Mouse (Mus musculus): ENCODE results near the gene Gorasp2.

Gene Gorasp2

DNA sequence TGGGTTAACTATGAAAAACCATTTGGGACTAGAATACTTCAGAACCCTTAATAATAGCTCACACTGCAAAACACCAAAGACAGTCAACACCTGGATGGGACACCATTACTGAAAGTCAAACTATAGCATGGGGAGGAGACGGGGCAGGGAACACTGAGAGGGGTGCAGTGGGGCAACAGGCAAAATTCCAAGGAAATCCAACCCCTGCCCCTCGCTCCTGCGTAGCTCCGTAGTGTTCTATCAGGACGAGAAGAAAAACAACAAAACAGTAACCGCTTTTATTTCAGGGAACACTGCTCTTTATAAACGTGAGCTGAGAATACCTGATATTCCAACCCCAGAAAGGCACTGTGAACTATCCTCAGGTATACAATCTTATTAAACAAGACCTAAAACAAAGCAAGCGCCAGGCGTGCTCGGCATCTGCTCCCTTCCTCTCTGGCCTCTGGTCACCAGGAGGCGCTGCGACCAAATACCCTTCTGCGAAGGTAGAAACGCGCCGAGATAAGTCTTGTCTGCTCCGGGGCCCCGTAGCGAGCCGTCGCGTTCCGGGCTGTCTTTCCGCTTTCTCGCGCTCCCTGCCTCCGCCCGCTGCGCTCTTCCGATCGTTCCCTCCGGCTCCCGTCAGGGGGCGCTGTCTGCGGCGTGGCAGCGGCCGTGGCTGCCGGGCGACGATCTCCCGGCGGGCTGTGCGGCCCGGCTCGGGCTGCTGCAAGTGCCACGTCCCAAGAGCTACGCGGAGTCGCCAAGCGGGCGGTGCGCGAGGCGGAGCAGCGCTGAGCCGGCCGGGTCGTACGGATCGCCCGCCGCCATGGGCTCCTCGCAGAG is at the start of gene Gorasp2:
Gene Gorasp2, plus strand, starts transcription at position 690 of the 828 bp plus-strand sequence.
- DNase-seq (ENCODE audit: low spot score in 2 of 2) = peak; percentile 92 to 96

DNA sequence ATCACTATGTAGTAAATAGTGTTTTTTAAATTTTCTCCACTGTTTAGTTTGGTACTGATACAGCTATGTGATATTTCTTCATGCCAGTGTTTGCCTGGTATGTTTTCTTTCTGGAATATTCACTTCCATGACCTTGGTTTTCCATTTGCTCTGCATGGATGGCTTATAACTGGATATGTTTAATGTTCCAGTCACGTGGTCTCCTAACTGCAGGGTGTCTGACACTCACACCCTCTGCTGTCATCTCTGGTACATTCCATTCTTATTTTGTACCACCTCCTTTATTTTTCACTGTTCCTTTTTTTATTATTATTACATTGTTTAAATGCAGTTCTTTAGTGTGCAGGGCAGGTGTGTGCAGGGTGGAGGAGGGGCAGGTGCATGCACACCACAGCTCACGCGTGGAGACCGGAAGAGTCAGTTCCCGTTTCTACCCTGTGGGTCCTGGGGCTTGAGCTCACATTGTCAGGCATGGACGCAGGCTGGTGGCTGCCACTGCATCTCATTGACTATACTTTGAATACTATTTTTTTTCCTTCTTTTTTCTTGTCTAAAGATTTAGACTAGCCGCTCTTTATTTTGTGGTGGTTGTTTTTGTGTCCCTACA is 46.5 kb upstream of the Gorasp2 start:
- peak; percentile 16 to 39 for DNase-seq (ENCODE audit: low spot score in 2 of 2)

DNA sequence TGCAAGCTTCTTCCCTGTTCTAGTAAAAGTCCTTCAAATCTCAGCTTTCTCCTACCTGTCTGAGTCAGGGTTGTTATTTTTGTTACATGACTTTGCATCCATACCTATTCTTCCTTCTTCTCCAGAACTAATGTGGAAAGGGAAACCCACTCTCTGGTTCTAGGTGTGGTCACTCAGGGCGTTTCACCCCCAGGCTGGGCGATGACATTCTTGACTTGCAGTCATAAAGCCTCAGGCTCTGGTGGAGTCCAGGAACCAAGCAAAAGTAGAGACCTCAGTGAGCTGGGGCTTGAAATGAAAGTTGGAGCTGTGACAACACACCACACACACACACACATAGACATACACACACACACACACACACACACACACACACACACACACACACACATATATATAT is 45.3 kb upstream of the Gorasp2 start:
- DNase-seq (ENCODE audit: low spot score in 2 of 2) = no peak

DNA sequence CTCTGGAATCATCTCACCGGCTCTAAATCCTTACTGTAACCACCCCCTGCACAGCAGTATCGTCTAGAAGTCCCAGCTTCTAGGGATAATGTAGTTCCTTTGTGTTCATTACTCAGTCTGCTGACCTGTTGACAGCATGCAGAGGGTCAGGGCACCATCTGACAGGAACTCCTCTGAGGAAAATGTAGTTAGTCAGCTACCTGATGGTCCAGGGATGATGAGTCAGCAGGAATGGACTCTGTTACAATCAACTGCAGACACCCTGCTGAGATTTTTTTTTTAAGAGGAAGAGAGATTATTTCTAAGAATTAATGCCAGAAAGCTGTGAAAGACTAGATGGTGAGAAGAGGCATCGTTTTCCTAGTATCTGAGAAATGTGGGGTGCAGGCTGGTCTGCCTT is 44.8 kb upstream of the Gorasp2 start:
- no peak for DNase-seq (ENCODE audit: low spot score in 2 of 2)

DNA sequence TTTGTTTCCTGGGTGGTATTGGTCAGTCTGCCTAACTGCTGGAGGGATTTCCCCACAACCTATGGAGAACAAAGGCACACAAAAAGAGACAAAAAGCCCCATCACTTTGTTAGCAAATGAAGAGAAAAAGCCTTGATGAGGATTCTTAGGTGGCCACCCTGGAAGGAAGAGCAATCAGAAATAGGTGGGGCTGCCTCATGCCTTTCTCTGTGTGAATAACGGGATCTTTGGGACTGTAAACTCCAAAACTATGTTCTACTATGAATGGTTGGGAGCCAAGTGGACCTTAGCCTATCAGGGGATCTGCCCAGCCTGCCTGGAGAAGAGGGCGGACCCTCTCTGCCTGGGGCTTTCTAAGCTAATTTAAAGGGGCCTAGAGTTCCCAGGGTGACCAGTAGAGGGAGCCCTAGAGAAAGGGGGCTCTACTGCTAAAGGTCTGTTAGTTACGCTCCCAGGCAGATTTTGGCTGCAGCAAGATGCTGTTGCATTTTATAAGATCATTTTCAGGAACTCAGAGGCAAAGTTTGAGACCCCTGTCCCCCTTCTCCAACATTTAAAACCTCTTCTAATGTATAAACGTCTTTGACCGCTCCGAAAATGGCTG is 42.0 kb upstream of the Gorasp2 start:
- no peak for DNase-seq (ENCODE audit: low spot score in 2 of 2)

DNA sequence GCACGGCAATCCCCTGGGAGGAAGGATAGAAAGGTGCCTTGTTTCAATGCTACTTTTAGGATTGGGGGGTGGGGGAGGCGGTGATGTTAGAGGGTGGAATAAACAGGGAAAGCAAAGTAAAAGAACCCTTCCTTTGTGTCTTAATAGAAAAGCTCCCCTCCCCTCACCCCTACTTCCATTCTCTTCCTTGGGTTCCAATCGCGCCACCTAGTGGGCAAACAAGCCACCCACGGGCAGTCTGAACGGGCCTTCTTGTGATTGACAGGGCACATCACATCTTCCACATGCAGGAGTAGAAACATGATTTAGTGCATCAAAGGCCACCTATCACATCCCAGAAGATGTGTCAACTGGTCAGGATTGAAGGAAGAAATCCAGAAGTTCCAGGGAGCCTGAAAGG is 41.2 kb upstream of the Gorasp2 start:
- peak; percentile 32 to 69 for DNase-seq (ENCODE audit: low spot score in 2 of 2)

DNA sequence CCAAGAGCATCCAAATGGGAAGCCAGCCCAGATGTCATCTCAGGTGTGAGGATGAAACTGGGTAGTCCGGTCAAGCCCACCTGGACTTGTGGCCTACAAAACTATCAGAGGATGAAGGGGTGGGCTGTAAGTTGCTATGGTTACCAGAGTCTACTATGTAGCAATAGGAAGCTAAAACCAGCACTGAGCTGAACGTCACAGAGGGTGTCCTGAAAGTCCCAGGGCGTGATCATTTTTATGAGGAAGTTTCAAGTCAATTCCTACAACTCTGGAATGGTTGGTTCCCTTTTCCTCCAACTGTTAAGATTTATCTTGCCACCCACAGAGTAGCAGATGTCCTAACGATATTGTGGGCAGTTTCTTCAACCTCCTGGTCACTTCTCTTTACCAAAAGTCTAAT is 39.1 kb upstream of the Gorasp2 start:
- no peak for DNase-seq (ENCODE audit: low spot score in 2 of 2)

DNA sequence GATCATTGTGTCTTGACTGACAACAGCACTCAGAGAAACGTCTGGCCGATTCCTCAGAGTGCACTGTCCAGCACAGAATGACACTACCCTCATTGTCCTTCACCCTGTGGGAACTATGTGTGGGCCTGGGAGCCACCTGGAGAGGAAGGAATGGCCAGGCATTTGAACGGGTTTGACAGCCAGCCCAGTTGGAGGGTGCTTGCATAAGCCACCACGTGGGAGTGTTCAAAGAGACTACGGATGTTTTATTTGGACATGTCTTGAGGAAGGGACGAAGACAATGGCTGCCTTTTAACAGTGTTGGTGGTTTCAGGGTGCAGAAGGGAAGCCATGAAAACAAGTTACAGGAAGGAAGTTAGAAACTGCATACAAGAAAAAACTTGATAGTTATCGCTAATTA is 35.6 kb upstream of the Gorasp2 start:
- no peak for DNase-seq (ENCODE audit: low spot score in 2 of 2)

DNA sequence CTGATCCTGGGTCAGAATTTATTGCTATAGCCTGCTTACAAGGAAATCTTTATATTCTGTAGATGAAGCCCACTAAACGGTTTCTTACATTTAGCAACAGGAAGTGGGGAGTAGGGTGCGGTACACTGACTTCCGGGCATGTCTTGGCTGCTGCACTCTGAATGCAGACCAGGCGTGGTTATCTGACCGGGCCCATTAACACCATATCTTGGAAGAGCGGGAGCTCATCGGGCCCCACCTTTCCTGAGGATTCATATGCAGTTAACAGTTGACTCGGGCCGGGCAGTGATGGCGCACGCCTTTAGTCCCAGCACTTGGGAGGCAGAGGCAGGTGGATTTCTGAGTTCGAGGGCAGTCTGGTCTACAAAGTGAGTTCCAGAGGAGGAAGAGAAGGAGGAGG is 33.0 kb upstream of the Gorasp2 start:
- DNase-seq (ENCODE audit: low spot score in 2 of 2) = no peak

DNA sequence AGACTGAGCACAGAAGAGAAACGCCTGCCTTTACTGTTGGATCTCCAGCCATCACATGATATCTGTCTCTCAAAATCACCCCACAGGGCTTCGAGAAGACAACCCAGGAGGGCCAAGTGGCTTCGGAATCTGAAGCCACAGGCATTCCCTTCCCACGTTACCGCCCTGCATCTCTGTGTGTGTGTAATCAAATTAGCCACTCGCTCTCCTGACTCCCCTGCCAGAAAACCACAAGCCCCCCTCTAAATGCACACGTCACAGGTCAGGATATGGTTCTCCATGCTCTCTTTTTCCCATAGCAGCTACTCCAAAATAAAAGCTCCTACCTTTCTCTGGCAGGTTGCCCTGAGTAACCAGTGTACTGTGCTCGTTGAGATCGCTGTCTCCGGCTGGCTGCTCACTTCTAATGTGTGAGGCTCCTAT is 32.0 kb upstream of the Gorasp2 start:
- peak in 1 of 2 experiments; percentile 8 for DNase-seq (ENCODE audit: low spot score in 2 of 2)

DNA sequence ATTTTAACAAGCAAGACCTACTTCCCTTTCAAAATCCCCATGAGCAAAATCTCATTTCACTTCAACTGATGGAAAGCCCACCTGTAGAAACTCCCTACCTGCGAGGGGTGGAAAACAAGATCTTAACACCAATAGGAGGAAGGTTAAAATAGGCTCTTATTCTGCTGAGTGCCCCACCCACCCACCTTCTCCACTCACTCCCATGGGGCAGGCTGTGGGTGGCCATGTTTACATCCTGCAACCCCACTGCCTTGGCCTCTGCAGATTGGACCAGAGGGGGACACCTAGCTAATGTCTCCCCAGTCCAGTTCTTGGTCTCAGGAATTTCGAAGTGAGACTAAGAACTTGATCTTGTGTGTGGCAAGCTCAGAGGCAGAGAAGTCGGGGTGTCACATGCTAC is 31.5 kb upstream of the Gorasp2 start:
- peak in 1 of 2 experiments; percentile 22 for DNase-seq (ENCODE audit: low spot score in 2 of 2)

DNA sequence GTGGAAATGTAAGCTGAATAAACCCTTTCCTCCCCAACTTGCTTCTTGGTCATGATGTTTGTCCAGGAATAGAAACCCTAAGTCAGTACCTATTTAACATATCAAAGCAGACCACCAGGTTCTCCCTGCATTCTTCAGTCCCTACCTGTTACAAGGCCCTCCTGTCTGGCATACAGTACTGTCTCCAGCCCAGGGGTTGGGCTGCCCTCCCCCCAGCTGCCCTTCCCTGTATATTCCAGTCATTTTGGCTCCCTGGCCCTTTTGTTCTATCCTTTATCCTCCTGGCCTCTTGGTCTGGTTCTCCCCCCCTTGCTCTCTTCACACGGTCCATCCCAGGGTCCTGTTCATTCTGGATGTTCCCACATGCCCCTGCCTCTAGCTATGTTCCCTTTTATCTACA is 30.1 kb upstream of the Gorasp2 start:
- no peak for DNase-seq (ENCODE audit: low spot score in 2 of 2)

DNA sequence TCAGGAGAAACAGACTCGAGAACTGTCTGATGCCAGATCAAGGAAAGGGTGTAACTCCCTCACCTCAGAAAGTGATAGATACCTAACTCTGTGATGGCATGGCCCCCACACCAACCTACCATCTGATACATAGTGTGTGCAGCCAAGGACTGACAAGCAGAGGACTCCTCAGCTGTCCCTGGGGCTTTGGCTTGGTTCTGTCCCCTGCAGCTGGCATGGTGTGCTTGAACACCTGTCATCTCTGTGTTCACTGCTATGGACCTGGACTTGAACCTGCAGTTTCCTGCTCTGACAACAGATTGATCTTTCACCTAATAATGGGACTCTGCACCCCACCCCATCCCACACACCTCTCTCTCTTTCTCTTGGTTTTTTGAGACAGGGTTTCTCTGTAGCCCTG is 29.0 kb upstream of the Gorasp2 start:
- no peak for DNase-seq (ENCODE audit: low spot score in 2 of 2)

DNA sequence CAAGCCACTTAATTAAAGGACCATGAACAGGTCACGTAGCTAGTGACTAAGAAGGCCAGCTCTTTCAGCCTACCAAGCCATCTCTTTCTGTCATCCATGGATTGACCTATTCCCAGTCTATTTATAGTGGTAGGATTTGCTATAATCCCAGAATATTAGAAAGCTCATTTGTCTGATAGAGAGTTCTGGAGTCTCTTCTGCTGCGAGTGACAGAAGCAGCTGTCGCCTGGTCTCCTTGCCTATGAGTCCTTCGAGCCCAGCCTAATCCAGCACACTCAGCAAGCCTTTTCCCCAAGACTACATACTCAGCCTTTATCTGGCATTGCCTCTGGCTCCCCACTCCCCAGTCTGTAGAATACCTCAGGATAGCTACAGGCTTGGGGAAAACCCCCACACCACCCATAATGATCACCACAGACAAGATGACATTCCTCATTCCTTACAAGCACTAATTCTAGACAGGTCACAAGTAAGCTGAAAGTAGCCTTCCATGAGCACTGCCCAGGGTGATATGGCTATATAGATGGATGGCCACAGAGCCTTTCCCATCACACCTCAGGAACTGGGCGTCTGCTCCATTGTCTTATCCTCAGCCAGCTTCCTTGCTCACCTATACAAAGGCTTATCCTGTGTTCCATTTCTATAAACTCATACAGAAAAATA is 27.2 kb upstream of the Gorasp2 start:
- DNase-seq (ENCODE audit: low spot score in 2 of 2) = no peak

DNA sequence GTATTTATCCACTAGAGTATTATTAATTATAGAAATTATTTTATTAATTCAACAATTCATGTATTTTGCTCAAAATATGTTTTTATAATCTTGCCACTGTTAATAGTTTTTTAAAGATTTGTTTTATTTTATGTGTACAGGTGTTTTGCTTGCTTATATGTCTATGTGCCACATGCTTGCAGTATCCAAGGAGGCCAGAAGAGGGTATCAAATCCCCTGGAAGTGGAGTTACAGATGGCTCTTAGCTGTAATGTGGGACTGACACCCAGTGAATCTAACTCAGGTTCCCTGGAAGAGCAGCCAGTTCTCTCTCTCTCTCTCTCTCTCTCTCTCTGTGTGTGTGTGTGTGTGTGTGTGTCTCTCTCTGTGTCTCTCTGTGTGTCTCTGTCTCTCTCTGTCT is 20.4 kb upstream of the Gorasp2 start:
- no peak for DNase-seq (ENCODE audit: low spot score in 2 of 2)

DNA sequence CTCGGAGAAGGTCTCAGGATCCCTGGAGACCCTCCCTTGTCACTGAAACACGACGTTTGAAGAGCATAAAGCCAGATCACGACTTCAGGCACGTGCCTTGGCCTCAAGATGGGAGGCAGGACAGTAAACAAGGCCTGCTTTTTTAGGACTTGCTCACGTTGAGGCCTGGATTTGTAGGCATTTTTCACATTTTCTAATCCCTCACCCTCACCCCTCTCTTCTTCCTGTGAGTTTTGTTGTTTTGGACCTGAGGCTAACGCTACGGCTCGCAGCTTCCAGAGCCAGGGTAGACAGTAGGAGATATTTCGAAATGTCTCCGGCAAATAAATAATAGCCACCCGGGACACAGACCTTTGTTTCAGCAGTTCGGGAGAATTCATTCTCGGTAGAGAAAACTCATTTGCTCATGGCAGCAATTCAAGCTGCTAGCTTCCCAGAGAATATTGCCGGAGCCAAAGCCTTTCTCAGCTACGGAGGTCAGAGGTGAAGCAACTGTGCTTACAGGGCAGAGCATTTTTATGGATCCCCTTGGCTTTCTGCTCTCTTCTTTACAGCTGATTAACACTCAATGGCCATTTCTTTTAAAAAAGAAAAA is 18.3 kb upstream of the Gorasp2 start:
- DNase-seq (ENCODE audit: low spot score in 2 of 2) = no peak

DNA sequence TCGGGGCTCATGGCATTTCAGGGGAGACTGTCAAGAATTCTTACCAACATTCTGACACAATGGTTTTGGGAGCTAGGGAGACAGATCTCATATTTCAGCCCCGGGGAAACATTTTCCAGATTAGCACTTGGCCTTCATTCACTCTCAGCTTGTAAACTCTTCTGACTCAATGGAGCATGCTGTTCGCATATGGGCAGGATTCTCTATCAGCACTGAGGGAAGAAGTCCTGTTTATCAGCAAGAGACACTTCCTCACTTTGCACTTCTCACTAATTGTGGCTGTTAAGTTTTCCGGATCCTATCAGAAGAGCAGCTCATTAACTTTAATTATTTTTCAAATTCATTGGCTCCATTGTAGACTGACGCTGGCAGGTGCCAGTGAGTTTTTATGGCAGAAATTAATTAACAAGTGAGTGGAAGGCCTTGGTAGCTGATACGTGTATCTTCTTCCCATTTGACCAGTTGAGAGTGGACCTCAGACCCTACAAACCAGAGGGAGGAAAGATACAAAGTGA is 16.1 kb upstream of the Gorasp2 start:
- no peak for DNase-seq (ENCODE audit: low spot score in 2 of 2)

DNA sequence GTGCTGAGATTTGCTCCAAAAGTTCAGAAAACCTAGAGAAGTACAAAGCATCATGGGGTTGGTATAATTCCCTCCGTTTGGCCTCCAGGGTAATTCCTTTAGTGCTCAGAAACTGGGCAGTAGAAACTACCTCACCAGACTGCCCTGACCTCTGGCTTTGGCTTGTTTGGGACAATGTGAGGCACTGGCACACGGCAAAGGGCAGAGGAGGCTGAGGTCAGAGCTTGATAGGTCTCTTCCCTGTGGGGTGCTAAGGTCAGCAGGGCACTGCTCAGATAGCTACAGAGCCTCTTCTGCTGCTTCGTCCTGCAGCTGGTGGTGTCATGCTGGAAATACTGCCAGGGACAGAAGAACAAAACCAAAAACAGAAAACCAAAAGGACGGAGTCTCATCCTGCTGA is 13.7 kb upstream of the Gorasp2 start:
- no peak for DNase-seq (ENCODE audit: low spot score in 2 of 2)

DNA sequence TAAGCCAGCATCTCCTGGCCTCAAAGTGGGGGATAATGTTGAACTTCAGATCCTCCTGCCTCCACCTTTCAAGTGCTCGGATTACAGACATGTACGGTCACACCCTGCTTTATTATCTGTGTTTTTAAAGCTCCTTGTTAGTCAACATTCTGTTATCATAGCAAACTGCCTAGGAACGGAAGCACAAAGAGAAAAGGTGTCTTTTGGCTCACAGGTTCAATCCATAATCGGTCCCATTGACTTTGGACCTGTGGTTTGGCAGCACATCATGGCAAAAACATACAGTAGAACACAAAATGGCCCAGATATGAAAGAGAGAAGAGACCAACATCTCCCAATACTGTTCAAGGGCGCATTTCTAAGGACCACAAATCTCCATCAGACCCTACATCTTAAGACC is 13.1 kb upstream of the Gorasp2 start:
- DNase-seq (ENCODE audit: low spot score in 2 of 2) = no peak

DNA sequence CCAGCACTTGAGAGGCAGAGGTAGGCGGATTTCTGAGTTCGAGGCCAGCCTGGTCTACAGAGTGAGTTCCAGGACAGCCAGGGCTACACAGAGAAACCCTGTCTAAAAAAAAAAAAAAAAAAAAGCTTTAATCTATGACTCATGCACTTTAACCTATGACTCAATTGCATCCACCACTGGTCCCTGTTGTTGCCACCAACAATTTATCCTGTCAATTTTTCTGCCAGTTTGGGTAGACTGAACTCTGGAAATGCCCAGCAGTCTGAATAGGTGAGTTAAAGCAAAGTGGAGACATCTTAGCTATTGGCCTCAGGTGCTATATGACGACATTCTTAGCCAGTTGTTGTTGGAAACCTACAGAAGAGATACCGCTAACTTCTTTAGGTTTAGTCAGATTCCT is 11.9 kb upstream of the Gorasp2 start:
- DNase-seq (ENCODE audit: low spot score in 2 of 2) = no peak

DNA sequence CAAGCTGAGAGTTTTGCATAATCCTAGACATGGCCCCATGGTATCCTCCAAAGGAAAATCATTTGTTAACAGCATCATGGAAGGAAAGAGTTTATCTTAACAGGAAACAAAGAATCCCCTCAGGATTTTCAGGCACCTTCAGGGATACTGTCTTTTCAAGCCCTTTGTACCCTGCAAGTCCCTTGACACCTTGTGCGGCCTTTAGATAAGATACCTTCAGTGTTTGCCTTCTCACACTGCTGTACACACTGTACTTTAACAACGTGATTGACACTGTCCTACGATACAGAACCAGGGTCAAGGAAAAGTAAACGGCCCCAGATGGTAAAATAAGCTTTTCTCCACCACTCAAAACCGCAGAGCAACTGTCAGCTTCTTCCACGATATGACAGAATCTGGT is 9.6 kb upstream of the Gorasp2 start:
- DNase-seq (ENCODE audit: low spot score in 2 of 2) = no peak

DNA sequence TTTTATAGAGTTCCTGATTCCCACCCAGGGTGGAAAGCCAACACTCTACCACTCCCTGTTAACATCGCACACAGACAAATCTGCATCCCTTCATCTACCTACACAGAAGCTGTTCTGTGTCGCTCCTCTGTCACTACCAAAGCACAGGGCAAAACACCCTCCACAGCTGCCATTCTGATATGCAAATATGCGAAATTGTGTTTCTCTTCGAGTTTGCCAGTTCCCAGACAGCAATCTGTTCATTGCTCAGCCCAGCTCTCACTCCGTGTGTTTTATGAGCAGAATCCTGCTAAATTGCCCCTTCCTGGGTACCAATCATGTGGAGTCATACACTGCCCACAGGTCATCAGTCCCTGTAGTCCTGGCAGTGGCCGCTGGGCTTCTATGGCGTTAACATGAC is 4.3 kb upstream of the Gorasp2 start:
- DNase-seq (ENCODE audit: low spot score in 2 of 2) = no peak
